Mouse (Mus musculus) forebrain, embryonic 16.5 days (tissue): ENCODE data around the gene AI413582. TPM values are rescaled to one million over a fixed set of nuclear protein-coding genes. Genes with fewer than 3 reads are reported as not detected.

Source experiments
- ATAC-seq: fragments of 200-750 bp; cut with Nextera tagmentation; 2 replicates; pipeline ENCODE4 v1.8.0; 2017; ENCODE audit warnings: mild to moderate bottlenecking, moderate library complexity
- H3K27ac ChIP-seq: fragments of 300-500 bp; sonication (generic); 2 replicates; pipeline ENCODE4 v1.5.1; 2014; ENCODE audit warnings: low read length, control low read depth
- H3K27me3 ChIP-seq: fragments of 300-500 bp; sonication (generic); replicated peaks from 2 replicates; pipeline ENCODE4 v1.6.1; 2014; ENCODE audit warnings: low read length; ENCODE audit not compliant: control insufficient read depth, insufficient read depth
- H3K36me3 ChIP-seq: fragments of 300-500 bp; sonication (generic); 2 replicates; pipeline ENCODE4 v1.6.1; 2014; ENCODE audit not compliant: control insufficient read depth, insufficient read depth
- H3K4me1 ChIP-seq: fragments of 300-500 bp; sonication (generic); replicated peaks from 2 replicates; pipeline ENCODE4 v1.6.1; 2014; ENCODE audit warnings: low read length; ENCODE audit not compliant: control insufficient read depth, insufficient read depth
- H3K4me2 ChIP-seq: fragments of 300-500 bp; sonication (generic); 2 replicates; pipeline ENCODE4 v1.6.1; 2014; ENCODE audit warnings: mild to moderate bottlenecking, low read length, control low read depth
- H3K4me3 ChIP-seq: fragments of 300-500 bp; sonication (generic); replicated peaks from 2 replicates; pipeline ENCODE4 v1.5.1; 2014; ENCODE audit warnings: mild to moderate bottlenecking, low read length, control low read depth
- H3K9ac ChIP-seq: fragments of 300-500 bp; sonication (generic); replicated peaks from 2 replicates; pipeline ENCODE4 v1.6.1; 2014; ENCODE audit warnings: low read depth, low read length, control low read depth
- H3K9me3 ChIP-seq: fragments of 300-500 bp; sonication (generic); 2 replicates; pipeline ENCODE4 v1.6.1; 2016; ENCODE audit warnings: low read length; ENCODE audit not compliant: control insufficient read depth
- WGBS: fragments of 180-500 bp; shearing (Covaris S2); extraction: QIAGEN DNeasy Blood & Tissue Kit; methylation state at CpG from one replicate; pipeline ENCODE4 v1.1.7; 2014; 5-methylcytosine and 5-hydroxymethylcytosine counted together
- polyA plus RNA-seq: library from polyadenylated mRNA; unstranded; fragments of >200 nt; fragmentation: Nextera tagmentation; extraction: Ambion mirVana; gene quantifications from 2 replicates; pipeline ENCODE4 v1.2.1, GENCODE M21; 2015

Gene AI413582
- polyA plus RNA-seq: 31.9 and 49.8 TPM in 2 replicates

GRCm38 (mm10) chr17:27565163-27565941 lies at the start of gene AI413582:
Gene AI413582 (minus strand): TSS chr17:27565756.
- Histone ChIP-seq H3K9ac (peak within 1 kb of the TSS; percentile 82), H3K36me3 (no peaks in the 10 kb centered on the region), H3K4me2 (peak within 1 kb of the TSS; percentile 91), H3K9me3 (no peaks in the 10 kb centered on the region), H3K27me3 (no peaks in the 10 kb centered on the region), H3K4me3 (peak within 1 kb of the TSS; percentile 75), H3K4me1 (peaks cover 21% of the 10 kb centered on the region), H3K27ac (peak within 1 kb of the TSS; percentile 26; the same call in 1 of the 2 replicates)
- ATAC-seq: peak; percentile 93
- WGBS: under 1% methylated on average over 55 of the region's 58 CpGs

GRCm38 (mm10) chr17:27613016-27613415 lies 47.5 kb upstream of the AI413582 start:
- H3K4me1 ChIP-seq: peaks cover 41% of the 10 kb centered on the region

GRCm38 (mm10) chr17:27611994-27612393 lies 46.4 kb upstream of the AI413582 start:
- H3K27ac ChIP-seq: no peak overlapping the region
- no peak overlapping the region for H3K4me2 ChIP-seq
- no peak overlapping the region for H3K9ac ChIP-seq
- ATAC-seq: no peak
- H3K4me1 ChIP-seq: peaks cover 41% of the 10 kb centered on the region
- WGBS: 80% methylated on average over 5 of the region's 5 CpGs
- H3K27me3 ChIP-seq: no peaks in the 10 kb centered on the region
- no peaks in the 10 kb centered on the region for H3K36me3 ChIP-seq
- H3K9me3 ChIP-seq: no peaks in the 10 kb centered on the region
- H3K4me3 ChIP-seq: no peak overlapping the region

More at GRCm38 (mm10) chr17:27613016-27613415, 47.5 kb upstream of the AI413582 start:
- H3K4me3 ChIP-seq: no peak overlapping the region
- peaks cover 4% of the 10 kb centered on the region; the same call in 1 of the 2 replicates for H3K36me3 ChIP-seq
- no peaks in the 10 kb centered on the region for H3K27me3 ChIP-seq
- H3K9me3 ChIP-seq: no peaks in the 10 kb centered on the region; the same call in 1 of the 2 replicates
- H3K4me2 ChIP-seq: no peak overlapping the region
- no peak for ATAC-seq
- H3K9ac ChIP-seq: no peak overlapping the region
- WGBS: 64% methylated on average over 4 of the region's 4 CpGs
- no peak overlapping the region for H3K27ac ChIP-seq

- Histone ChIP-seq H3K4me2 (no peak overlapping the region), H3K27ac (no peak overlapping the region), H3K4me1 (peaks cover 41% of the 10 kb centered on the region), H3K36me3 (no peaks in the 10 kb centered on the region), H3K27me3 (no peaks in the 10 kb centered on the region), H3K4me3 (no peak overlapping the region), H3K9ac (no peak overlapping the region), H3K9me3 (no peaks in the 10 kb centered on the region)
- WGBS: 69% methylated on average over 3 of the region's 3 CpGs
- ATAC-seq: no peak
Observed at GRCm38 (mm10) chr17:27611519-27611884, 45.9 kb upstream of the AI413582 start.

- Histone ChIP-seq H3K27ac (peak overlapping the region; percentile 28; the same call in 1 of the 2 replicates), H3K4me2 (no peak overlapping the region), H3K27me3 (no peaks in the 10 kb centered on the region), H3K9me3 (no peaks in the 10 kb centered on the region), H3K4me3 (no peak overlapping the region), H3K9ac (no peak overlapping the region), H3K4me1 (peaks cover 41% of the 10 kb centered on the region), H3K36me3 (no peaks in the 10 kb centered on the region)
- WGBS: 66% methylated on average over 10 of the region's 10 CpGs
- ATAC-seq: peak; percentile 45; the same call in 1 of the 2 replicates
Observed at GRCm38 (mm10) chr17:27610679-27611518, 45.3 kb upstream of the AI413582 start.

- H3K9me3 ChIP-seq: no peaks in the 10 kb centered on the region
- H3K36me3 ChIP-seq: no peaks in the 10 kb centered on the region
- no peak for ATAC-seq
- H3K9ac ChIP-seq: no peak overlapping the region
- H3K27ac ChIP-seq: no peak overlapping the region
- H3K4me2 ChIP-seq: no peak overlapping the region
- H3K4me3 ChIP-seq: no peak overlapping the region
- no peaks in the 10 kb centered on the region for H3K27me3 ChIP-seq
- peaks cover 41% of the 10 kb centered on the region for H3K4me1 ChIP-seq
- 86% methylated on average over 7 of the region's 7 CpGs for WGBS
Observed at GRCm38 (mm10) chr17:27609576-27609975, 44.0 kb upstream of the AI413582 start.

- no peaks in the 10 kb centered on the region for H3K27me3 ChIP-seq
- no peaks in the 10 kb centered on the region for H3K9me3 ChIP-seq
- H3K4me2 ChIP-seq: no peak overlapping the region
- H3K4me3 ChIP-seq: no peak overlapping the region
- ATAC-seq: no peak; the same call in 1 of the 2 replicates
- no peak overlapping the region for H3K9ac ChIP-seq
- H3K27ac ChIP-seq: no peak overlapping the region
- H3K4me1 ChIP-seq: peaks cover 31% of the 10 kb centered on the region
- no peaks in the 10 kb centered on the region for H3K36me3 ChIP-seq
- 68% methylated on average over 21 of the region's 21 CpGs for WGBS
Observed at GRCm38 (mm10) chr17:27603522-27604234, 38.1 kb upstream of the AI413582 start.

GRCm38 (mm10) chr17:27603036-27603435 lies 37.5 kb upstream of the AI413582 start:
- H3K9ac ChIP-seq: no peak overlapping the region
- no peaks in the 10 kb centered on the region for H3K36me3 ChIP-seq
- no peak overlapping the region for H3K4me3 ChIP-seq
- H3K4me1 ChIP-seq: peaks cover 31% of the 10 kb centered on the region
- no peak overlapping the region for H3K4me2 ChIP-seq
- WGBS: 86% methylated on average over 2 of the region's 2 CpGs
- no peak overlapping the region for H3K27ac ChIP-seq
- H3K27me3 ChIP-seq: no peaks in the 10 kb centered on the region
- no peak for ATAC-seq
- no peaks in the 10 kb centered on the region for H3K9me3 ChIP-seq

GRCm38 (mm10) chr17:27600869-27601268 lies 35.3 kb upstream of the AI413582 start:
- no peak for ATAC-seq
- WGBS: 68% methylated on average over 5 of the region's 5 CpGs
- H3K4me3 ChIP-seq: no peak overlapping the region

More at GRCm38 (mm10) chr17:27600869-27601268, 35.3 kb upstream of the AI413582 start:
- H3K9me3 ChIP-seq: no peaks in the 10 kb centered on the region
- no peak overlapping the region for H3K9ac ChIP-seq
- peaks cover 7% of the 10 kb centered on the region for H3K36me3 ChIP-seq
- no peaks in the 10 kb centered on the region for H3K27me3 ChIP-seq
- no peak overlapping the region for H3K27ac ChIP-seq
- H3K4me2 ChIP-seq: no peak overlapping the region
- peaks cover 36% of the 10 kb centered on the region for H3K4me1 ChIP-seq
